Mouse (Mus musculus) ES-Bruce4 (cell line): Measurements from ENCODE around the gene Srsf4. TPM values are rescaled to one million over a fixed set of nuclear protein-coding genes. Genes with fewer than 3 reads are reported as not detected.

ENCODE experiments used
- H3K27ac ChIP-seq: 2 replicates; pipeline ENCODE4 v1.5.1; 2012; ENCODE audit warnings: low read length, inconsistent platforms; ENCODE audit not compliant: insufficient read depth
- H3K27me3 ChIP-seq: 2 replicates; pipeline ENCODE4 v1.6.1; 2012; ENCODE audit warnings: mild to moderate bottlenecking, low read length, inconsistent platforms; ENCODE audit not compliant: control insufficient read depth, poor library complexity, insufficient read depth, severe bottlenecking
- H3K36me3 ChIP-seq: 2 replicates; pipeline ENCODE4 v1.6.1; 2012; ENCODE audit warnings: inconsistent platforms, mild to moderate bottlenecking, low read length, moderate library complexity; ENCODE audit not compliant: control insufficient read depth, poor library complexity, insufficient read depth, severe bottlenecking
- H3K4me1 ChIP-seq: one replicate; pipeline ENCODE4 v1.8.1; 2011; ENCODE audit warnings: low read length; ENCODE audit not compliant: control insufficient read depth, insufficient read depth
- H3K4me3 ChIP-seq: 2 replicates; pipeline ENCODE4 v1.5.1; 2011; ENCODE audit warnings: low read depth, mild to moderate bottlenecking, low read length
- H3K9ac ChIP-seq: 2 replicates; pipeline ENCODE4 v1.6.1; 2012; ENCODE audit warnings: low read depth, mild to moderate bottlenecking, inconsistent platforms; ENCODE audit not compliant: poor library complexity, severe bottlenecking
- H3K9me3 ChIP-seq: replicated peaks from 2 replicates; pipeline ENCODE4 v1.6.1; 2012; ENCODE audit warnings: mild to moderate bottlenecking, low read length, inconsistent platforms; ENCODE audit not compliant: control insufficient read depth, poor library complexity, insufficient read depth, severe bottlenecking
- CTCF ChIP-seq: IDR thresholded peaks from one replicate; pipeline ENCODE4 v1.8.1; 2011; ENCODE audit warnings: low read depth, low read length
- EP300 ChIP-seq: IDR thresholded peaks from 2 replicates; pipeline ENCODE4 v1.6.1; 2011; ENCODE audit warnings: low read depth, low read length; ENCODE audit not compliant: insufficient read depth
- POLR2A ChIP-seq: IDR thresholded peaks from one replicate; pipeline ENCODE4 v1.8.1; 2011; ENCODE audit warnings: low read length; ENCODE audit not compliant: insufficient read depth
- polyA plus RNA-seq: library from polyadenylated mRNA; stranded (reverse); fragments of >200 nt; gene quantifications from 2 replicates; pipeline ENCODE4 v1.2.4, GENCODE M21; 2011; ENCODE audit warnings: low read depth; ENCODE audit not compliant: missing spikeins, insufficient read depth, insufficient read length

Gene Srsf4
- polyA plus RNA-seq, 1 experiment: 74.5 TPM

- no peak overlapping the region for H3K27ac ChIP-seq
- peak overlapping the region; percentile 42 for H3K4me3 ChIP-seq
- TF ChIP-seq CTCF (no peak), EP300 (no peak), POLR2A (no peak)
- H3K4me1 ChIP-seq: no peaks in the 10 kb centered on the region
- peak overlapping the region; percentile 66 for H3K9ac ChIP-seq
- peaks cover 11% of the 10 kb centered on the region for H3K27me3 ChIP-seq
- H3K36me3 ChIP-seq: no peaks in the 10 kb centered on the region
- H3K9me3 ChIP-seq: no peaks in the 10 kb centered on the region
Observed at GRCm38 (mm10) chr4:131920141-131920594, 46.8 kb downstream of the Srsf4 start.

GRCm38 (mm10) chr4:131920595-131921351 is 47.4 kb downstream of the Srsf4 start:
- Histone ChIP-seq H3K27me3 (peaks cover 11% of the 10 kb centered on the region), H3K4me1 (no peaks in the 10 kb centered on the region), H3K36me3 (no peaks in the 10 kb centered on the region), H3K9me3 (no peaks in the 10 kb centered on the region), H3K27ac (no peak overlapping the region), H3K4me3 (peak overlapping the region; percentile 45), H3K9ac (peak overlapping the region; percentile 66)
- TF ChIP-seq CTCF (no peak), EP300 (no peak), POLR2A (no peak)

- no peak within 1 kb of the TSS for H3K27ac ChIP-seq
- H3K4me1 ChIP-seq: no peaks in the 10 kb centered on the region
- TF ChIP-seq CTCF: no peak
- no peak for TF ChIP-seq POLR2A
- no peak for TF ChIP-seq EP300
- no peaks in the 10 kb centered on the region for H3K9me3 ChIP-seq
- H3K9ac ChIP-seq: peak within 1 kb of the TSS; percentile 66
- H3K27me3 ChIP-seq: peaks cover 11% of the 10 kb centered on the region
- no peaks in the 10 kb centered on the region for H3K36me3 ChIP-seq
- peak within 1 kb of the TSS; percentile 58 for H3K4me3 ChIP-seq
Observed at GRCm38 (mm10) chr4:131921461-131922346, 48.3 kb downstream of the Srsf4 start, which contains the start of gene Tmem200b. Gene Tmem200b (plus strand): TSS chr4:131921771.

GRCm38 (mm10) chr4:131922404-131922803 is 49.0 kb downstream of the Srsf4 start:
- no peaks in the 10 kb centered on the region for H3K36me3 ChIP-seq
- peaks cover 11% of the 10 kb centered on the region for H3K27me3 ChIP-seq
- no peak overlapping the region for H3K27ac ChIP-seq
- H3K4me3 ChIP-seq: peak overlapping the region; percentile 58
- no peaks in the 10 kb centered on the region for H3K9me3 ChIP-seq
- peak overlapping the region; percentile 66 for H3K9ac ChIP-seq
- TF ChIP-seq POLR2A (no peak), EP300 (no peak), CTCF (no peak)
- no peaks in the 10 kb centered on the region for H3K4me1 ChIP-seq

- TF ChIP-seq EP300 (no peak), CTCF (no peak), POLR2A (no peak)
- no peak overlapping the region for H3K4me3 ChIP-seq
- H3K9ac ChIP-seq: no peak overlapping the region
- no peaks in the 10 kb centered on the region for H3K36me3 ChIP-seq
- no peak overlapping the region for H3K27ac ChIP-seq
- H3K27me3 ChIP-seq: peaks cover 11% of the 10 kb centered on the region
- no peaks in the 10 kb centered on the region for H3K4me1 ChIP-seq
- no peaks in the 10 kb centered on the region for H3K9me3 ChIP-seq
Observed at GRCm38 (mm10) chr4:131924096-131924810, 50.8 kb downstream of the Srsf4 start.
